Mouse (Mus musculus) neural tube, embryonic 10.5 days (tissue): ENCODE data around the gene Ssbp4.

Experiments
- DNase-seq: peaks from one replicate; pipeline ENCODE4 v3.0.0-alpha.2; 2017; ENCODE audit warnings: low spot score; ENCODE audit errors: extremely low spot score

Ssbp4 gene

DNA sequence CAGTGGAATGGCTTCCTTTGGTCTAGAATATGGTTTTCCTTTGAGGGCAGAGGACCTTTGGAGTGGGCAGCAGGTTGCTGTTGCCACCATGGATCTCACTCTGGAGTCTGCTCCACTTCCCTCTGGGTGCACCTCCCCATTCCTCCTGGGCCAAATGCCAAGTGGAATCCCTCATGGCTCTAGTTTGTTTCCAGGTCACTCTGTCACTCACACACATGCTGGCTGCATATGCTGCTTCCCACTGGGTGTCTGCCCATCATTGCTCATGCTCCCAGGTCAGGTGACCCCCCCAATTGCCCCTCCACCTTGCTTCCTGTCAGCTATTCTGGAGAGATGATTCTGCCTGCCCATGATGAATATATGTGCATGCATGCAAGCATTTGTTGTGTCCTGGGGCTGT, 54.9 kb downstream of the Ssbp4 start:
- DNase-seq, result no peak

DNA sequence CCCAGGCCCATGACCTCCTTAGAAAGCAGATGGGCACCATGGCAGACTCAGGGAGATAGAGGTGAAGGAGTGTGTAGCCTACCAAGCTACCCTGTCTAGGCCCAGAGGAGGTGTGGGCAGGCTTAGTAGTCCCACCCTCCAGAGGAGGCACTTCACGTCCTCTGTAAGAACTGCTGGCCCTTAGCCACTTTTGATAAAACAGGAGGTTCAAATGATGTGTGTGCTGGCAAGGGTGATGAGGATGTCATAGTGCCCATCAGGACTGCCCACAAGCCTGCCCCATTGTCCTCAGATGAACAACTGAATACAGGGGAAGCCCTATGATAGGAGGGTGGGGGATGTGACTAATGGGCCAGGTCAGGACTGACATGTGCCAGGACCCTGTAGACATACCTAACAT, 55.8 kb downstream of the Ssbp4 start:
- DNase-seq, result no peak

DNA sequence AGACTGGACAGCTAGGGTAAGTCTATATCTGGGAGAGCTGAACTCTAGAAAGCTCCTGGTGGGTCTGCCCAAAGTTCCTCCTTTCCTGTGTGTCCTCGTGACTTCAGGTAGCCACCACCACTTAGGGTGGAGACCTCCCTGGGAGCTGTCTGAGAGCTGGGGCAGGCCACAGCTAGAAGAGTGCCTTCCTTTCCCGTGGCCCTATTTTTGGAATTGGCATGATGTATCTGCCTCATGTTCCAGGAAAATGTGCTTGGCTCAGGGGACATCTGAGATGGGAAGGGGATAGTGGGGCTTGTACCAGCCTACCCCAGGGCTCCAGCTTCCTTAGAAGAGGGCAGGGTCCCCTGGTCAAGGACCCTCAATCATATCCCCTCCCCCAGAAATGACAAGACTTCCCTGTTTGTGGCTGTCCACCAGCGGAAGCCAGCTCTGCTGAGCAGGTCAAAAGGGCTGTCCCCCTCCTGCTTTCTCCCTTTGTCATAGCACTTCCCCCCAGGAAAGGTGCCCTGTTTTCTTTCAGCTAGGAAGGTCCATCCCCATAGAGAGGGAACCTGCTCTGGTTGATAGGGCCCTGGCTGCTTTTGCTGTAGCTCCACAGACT, 57.0 kb downstream of the Ssbp4 start:
- no peak for DNase-seq

DNA sequence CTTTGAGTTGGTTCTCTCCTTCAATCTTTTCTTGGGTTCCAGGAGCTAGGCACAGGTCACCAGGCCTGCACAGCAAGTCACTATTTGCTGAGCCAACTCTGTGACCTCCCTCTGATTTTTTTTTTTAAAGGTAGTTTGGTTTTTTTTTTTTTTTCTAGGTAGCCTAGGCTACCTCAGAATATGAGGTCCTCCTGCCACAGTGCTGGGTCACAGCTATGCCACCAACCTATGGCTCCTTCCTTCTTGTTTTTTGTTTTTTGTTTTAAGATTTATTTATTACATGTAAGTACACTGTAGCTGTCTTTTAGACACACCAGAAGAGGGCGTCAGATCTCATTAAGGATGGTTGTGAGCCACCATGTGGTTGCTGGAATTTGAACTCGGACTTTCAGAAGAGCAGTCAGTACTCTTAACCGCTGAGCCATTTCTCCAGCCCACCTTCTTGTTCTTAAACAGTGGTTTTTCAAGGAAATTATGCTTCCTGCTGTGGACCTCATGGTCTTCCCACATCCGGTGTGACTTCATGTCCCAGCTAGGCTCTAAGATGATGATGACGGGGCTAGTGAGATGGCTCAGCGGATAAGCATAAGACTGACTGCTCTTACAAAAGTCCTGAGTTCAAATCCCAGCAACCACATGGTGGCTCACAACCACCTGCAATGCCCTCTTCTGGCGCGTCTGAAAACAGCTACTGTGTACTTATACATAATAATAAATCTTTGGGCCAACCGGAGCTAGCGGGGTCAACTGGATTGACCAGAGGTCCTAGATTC, 59.1 kb downstream of the Ssbp4 start:
- no peak for DNase-seq

DNA sequence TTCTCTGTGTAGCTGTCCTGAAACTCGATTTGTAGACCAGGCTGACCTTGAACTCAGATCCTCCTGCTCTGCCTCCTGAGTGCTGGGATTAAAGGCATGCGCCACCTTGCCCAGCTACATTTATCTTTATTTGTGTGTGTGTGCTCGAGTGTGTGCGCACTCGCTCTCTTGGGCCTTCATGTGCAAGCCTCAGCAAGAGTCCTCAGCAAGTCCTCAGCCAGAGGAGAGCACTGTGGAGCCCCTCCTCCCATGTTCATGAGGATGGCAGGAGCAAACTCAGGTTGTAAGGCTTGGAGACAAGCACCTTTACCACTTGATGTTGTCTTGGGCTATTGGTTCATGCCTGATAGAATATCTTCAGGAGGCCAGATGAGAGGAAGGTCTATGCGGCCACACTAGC, 60.9 kb downstream of the Ssbp4 start:
- no peak for DNase-seq
